Mouse (Mus musculus) forelimb bud, embryonic 11.5 days (tissue): ENCODE results near the gene Nab2.

Source experiments
- DNase-seq: peaks from one replicate; pipeline ENCODE4 v3.0.0-alpha.2; 2012; ENCODE audit warnings: low read depth, low spot score

Nab2 gene

DNA sequence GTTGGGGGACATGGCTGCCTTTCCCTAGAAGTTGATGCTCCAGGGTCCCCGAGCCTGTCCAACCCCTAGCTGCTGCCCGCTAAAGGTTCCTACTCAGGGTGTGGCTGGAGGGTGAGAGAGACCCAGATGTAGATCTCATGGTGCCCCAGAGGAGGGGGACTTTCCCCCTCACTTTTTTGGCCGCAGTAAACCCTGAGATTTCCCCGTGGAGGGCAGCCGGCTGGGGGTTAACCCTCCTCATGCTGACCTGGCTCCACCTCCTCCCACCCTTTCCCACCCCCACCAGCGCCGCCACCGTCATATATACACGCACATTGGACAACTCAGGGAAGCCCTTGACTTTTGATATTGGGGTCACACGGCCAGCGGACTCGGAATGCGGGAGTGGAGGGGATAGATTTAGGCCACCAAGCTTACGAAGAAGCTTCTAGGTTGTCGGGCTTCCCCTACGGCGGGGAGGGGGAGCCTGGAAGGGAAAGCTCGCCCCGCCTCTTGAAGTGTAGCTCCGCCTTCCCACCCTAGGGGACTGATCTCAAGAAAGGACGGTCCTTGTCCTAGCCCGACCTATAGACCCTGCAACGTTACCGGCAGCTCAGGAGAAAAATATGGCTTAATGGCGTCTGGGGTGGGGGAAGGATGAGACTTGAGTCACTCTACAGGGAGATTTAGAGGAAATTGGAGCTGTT is 24.7 kb downstream of the Nab2 start:
- DNase-seq: peak; percentile 34

DNA sequence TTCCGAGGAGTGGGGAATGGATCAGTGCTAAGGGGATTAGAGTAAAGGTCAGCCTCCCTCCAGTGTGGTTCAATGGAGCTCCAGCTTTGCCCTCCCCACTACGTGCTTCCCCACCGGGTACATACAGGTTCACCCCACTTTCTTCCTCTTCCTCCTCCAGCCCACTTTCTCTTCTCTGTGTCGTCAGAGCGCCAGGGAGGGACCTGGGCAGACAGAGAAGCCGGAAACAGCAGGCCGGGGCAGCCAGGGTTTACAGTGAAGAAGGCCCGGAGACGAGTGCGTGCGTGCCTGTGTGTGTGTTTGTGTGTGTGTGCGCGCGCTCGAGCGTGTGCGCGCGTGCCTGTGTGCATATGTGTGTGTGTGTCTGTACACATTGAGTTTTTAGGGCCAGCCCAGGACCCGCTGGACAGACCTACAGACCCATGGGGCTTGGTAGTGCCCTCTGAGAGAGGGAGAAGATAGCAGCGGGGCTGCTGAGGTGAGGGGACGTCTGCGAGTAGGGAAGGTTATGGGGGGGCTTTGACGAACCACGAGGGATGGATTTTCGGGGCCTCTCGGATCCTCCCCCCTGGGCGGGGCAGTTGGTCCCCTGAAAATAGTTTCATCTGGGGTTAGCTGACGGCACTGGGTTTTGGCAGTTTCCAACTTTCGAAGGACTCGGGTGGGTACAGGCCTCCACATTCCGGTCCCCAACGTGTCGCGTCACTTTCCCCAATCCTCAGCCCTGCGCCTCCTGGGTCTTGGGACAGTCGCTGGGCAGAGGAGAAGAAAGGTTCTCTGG is 25.4 kb downstream of the Nab2 start, which contains the start of gene Stat6:
TSS of gene Stat6 (plus strand) at position 215 of the 781 bp plus-strand sequence.
- DNase-seq: peak; percentile 37

DNA sequence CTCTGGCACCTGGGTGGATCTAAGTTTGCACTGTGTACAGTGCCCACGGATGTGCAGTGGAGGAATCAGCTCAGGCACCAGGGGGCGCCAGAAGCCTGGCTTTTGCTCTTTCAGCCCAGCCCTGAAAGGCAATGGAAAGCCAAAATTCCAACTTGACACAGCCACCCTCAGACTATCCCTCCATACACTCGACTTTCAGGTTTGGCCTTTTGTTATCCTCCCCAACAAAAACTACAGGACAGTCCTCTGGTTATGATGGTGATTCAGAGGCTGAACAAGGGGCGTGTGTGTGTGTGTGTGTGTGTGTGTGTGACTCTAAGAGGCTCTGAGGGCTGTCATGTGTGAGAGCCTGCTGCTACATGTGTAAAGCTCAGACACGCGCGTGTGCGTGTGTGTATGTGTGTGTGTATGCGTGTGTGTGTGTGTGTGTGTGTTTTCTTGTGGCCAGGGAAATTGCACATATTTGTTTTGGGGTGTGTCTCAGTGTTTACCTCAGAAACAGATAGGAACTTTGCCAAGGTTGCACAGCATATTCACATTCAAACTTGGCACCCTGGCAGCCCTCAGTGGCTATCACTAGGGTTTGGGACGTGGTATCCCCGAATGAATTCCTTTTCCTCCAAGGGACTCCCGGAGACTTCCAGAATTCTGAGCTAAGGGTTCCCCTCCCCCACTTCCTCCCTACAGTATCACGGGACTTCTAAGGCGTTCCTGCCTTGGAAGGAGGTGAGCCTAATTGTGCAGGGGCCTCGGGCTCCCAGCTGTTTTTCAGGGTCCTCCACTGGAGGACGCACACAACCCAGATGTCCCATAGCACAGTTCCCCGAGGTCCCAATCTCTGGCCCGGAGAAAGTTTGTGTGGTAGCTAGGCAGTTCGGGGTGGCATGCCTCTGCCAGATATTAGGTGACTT is 26.3 kb downstream of the Nab2 start:
- DNase-seq: peak; percentile 84

DNA sequence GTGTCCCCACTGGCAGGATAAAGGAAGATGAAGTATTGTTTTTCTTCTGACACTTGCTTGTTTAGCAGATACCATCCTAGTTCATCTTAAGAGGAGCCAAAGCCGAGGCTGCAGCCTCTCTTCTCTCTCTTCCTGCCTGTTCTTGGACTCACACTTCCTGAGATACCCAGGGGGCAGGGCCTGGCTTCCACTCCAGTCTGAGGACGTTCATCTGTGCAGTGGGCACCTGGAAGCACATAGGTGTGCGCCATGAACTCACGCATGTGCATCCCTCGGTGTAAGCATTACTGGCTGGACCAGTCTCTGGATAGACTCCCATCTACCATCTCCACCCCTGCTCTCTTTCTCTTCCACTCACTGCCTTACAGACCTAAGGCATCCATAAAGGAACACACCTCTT is 27.9 kb downstream of the Nab2 start:
- no peak for DNase-seq

DNA sequence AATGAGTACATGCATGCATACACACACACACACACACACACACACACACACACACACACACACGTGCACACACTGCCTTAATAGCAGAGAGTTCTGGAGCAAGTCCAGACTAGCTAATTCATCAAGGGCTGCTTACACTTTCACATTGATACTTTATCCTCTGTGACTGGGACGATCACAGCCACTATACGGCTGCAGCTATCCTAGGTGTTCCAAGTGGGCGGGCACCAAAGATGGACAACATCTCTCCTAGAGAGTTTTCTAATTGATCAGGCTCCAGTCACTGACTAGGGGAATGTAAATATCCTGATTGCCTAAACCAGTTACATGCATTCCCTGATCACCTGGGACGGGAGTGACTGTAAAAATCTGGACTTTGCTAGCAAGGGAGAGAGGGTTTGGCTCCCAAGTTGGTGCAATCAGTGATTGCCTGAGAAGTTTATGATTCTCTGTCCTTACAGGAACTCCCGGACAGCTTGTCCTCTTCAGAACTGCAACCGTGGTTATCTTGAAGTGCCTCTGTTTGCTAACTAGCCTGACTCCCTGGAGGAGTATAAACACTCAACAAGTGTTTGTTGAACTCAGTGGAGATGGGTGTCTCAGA is 35.6 kb downstream of the Nab2 start:
- DNase-seq: no peak

DNA sequence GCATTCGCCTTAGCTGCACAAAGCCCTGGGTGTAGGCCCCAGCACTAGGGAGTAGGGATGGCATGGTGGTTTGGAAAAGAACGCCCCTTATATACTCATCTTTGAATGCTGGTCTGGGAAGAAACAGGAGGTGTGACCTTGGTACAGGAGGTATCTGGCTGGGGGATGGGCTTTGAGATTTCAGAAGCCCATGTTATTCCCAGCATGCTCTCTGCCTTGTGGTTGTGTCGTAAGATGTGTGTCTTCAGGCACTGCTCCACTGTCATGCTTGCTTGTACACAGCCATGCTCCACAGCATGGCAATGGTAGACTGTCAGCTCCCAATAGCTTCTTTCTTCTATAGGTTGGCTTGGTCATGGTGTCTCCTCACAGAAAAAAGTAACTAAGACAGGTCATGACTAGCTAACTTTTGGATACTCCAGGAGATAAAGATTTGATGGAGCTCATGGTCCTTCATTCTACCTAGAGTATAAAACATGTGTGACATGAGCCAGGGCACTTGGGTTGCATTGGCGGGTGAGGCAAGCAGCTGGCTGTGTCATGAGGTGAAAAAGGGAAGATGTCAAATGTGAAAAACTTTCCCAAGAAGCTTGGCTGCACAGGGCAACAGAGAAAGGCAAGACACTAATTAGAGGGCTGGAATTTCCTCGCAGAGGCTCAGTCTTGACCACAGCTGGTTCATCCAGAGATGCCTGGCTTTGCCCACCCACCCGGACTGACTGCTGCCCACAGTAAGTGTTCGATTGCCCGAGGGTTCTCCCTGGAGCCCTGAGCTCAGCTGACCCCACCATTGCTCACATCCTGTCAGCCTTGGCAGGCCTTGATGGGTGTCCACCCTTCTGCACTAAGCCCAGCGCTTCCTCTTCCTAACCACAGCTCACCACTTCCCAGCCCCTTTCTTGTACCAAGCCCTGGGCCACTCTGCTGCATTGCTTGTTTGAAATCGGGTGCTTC is 36.8 kb downstream of the Nab2 start:
- DNase-seq: no peak

DNA sequence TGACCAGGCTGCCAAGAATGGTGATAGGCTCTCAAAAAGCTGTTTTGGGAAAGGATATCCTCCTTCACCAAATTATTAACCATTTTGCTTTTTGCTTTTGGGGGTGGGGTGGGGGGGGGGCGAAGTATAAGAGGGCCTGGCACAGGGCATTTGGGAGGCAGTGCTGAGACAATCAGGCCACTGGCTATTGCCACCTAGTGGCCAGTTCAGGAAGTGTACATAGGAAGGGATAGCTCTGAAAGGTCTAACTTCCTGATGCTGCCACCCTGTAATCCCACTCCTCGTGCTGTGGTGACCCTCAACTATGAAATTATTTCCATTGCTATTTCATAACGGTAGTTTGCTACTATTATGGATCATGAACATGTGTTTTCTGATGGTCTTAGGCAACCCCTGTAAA is 41.9 kb downstream of the Nab2 start:
- no peak for DNase-seq

DNA sequence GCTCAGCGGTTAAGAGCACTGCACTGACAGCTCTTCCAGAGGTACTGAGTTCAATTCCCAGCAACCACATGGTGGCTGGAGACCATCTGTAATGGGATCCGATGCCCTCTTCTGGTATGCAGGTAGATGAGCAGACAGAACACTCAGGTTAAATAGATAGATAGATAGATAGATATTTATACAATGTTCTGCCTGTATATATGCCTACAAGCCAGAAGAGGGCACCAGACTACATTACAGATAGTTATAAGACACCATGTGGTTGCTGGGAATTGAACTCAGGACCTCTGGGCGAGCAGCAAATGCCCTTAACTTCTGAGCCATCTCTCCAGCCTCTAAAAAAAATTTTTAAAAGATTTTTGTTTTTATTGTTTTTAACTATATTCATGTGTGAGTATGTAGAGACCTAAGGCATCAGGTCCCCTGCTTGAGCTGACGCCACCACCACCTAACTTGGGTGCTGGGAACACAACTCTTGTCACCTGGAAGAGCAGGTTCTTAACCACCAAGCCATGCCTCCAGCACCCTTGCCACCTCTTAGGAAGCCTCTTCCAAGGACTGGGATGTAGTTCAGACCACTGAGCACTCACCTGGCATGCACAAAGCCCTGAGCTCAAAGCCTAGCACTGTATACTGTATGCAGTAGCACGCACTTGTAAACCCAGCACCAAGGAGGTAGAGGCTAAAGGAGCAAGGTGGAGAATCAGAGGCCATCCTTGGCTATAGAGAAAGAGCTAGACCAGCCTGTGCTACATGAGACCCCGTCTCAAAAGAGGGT is 44.7 kb downstream of the Nab2 start:
- DNase-seq: no peak

DNA sequence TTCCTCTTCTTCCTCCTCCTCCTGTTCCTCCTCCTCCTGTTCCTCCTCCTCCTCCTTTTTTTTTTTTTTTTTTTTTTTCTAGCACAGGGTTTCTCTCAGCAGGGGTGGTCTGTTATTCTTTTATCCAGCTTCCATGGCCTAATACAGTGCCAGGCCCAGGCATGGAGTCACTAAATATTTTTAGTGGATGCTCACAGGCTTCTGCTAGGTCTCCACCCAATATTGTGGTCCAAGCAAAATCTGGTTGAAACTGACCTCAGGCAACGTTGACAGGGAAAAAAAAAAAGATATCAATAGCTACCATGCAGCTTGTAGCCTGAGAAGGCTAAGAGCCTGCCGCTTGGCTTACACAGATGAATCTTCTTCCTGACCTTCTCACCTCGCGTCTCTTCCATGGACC is 45.7 kb downstream of the Nab2 start:
- no peak for DNase-seq

DNA sequence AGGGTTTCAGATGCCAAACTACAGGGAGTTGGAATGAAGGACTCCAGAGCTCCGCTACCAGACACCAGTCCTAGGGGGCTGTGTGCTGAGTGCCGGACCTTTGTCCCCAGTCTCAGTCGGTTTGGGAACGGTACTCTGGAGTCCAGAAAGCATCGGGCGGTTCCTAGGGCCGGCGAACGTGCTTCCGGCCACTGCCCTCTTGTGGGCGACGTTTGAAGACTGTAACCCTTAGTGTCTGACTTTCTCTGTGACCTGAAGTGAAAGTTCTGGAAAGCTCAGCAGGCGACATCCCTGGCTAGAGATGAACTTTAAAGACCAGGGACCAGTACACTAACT is 46.3 kb downstream of the Nab2 start:
- DNase-seq: no peak

DNA sequence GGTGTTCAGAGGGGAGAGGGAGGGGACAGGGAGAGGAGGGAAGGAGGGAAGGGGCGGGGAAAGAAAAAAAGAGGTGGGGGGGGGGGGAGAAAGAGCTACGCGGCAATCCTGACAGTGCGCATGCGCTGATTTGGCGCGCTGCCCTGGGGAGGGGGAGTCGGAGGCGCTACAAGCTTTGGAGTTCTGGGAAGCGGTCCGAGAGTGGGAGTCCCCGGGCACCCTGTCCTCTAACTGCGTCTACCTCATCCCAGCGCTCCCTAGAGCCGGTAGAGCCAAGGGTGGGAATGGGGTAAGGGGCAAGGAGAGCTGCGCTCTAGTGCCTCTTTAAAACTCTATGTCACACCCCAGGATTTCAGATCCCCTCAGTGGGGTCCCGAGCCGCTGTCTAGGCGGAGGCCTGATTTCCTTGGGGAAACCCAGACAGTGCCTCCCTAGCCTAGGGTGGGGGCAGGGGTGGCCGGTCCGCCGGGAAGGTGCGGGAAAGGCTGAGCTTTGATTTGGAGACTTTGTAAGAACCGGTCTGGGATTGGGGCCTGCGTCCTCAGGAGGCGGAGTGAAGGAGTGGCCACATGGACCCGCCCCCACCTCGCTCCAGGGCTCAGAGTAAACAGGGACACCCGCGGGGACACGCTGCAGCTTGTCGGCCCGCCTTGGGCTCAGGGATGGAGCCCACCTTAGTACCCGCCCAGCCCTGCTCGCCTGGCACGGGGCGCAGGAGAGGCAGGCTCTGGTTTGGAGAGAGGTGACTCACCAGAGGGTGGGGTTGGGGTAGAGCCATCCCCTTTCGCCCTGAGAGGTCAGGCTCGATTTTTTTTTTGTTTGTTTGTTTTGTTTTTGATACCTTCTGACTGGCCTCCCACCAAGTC is 46.9 kb downstream of the Nab2 start:
- peak; percentile 88 for DNase-seq

DNA sequence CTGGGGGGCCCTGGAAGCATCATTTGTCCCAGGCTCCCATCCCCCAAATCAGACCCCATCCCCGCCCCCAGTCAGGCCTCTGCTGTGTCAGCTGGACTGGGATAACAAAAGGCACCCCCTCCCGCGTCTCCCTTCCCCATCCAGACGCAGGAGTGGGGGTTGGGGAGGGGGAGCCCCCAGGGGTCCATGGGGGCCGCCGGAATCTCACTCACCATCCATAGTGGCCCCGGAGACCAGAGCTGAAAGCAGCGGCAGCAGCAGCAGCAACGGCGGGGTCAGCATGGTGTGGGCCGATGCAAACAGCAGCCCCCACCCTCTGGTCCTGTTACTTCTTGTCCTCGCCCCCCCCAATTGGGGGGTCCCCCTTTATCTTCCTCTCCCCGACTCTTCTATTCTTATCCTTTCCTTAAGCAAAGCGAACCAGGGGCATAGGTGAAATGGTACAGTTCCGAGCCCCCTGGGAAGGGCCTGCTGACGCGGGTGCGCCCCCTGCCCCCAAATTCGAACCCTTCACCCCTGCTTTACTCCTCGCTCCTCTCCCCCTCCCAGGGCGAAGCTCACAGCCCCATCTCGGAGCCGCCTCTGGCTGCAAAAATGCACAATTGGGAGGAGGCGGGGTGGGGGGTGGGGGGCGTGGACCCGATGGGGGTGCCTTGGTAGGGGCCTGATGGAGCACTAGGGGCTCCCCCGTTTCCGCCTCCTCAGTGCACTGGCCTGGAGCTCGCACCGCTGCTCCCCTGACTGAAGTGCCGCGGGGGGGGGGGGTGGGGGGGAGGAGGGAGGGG is 47.8 kb downstream of the Nab2 start, which contains the start of gene Lrp1:
TSS of gene Lrp1 (minus strand) at position 743 of the 785 bp plus-strand sequence.
- peak; percentile 61 for DNase-seq

DNA sequence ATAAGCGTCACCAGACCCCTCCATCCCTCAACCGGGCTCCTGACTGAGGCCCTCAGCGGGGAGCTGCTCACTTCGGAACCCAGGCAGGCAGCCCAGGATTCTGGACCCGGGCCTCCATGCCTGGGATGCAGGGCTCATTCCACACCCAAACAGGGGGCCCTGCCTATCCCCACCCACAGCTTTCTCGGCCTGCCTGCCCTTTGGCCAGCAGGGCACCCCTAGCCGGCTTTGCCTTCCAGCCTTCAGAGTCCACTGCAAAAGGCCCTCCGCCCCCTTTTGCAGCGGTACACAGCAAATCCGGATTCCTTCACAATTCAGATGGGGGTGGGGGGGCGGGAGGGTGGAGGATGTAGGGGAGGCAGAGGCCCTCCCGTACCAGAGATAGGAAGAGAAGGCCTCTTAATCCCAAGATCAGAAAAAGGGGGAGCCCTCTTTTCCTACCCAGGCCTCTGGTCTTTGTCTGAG is 48.4 kb downstream of the Nab2 start:
- no peak for DNase-seq

DNA sequence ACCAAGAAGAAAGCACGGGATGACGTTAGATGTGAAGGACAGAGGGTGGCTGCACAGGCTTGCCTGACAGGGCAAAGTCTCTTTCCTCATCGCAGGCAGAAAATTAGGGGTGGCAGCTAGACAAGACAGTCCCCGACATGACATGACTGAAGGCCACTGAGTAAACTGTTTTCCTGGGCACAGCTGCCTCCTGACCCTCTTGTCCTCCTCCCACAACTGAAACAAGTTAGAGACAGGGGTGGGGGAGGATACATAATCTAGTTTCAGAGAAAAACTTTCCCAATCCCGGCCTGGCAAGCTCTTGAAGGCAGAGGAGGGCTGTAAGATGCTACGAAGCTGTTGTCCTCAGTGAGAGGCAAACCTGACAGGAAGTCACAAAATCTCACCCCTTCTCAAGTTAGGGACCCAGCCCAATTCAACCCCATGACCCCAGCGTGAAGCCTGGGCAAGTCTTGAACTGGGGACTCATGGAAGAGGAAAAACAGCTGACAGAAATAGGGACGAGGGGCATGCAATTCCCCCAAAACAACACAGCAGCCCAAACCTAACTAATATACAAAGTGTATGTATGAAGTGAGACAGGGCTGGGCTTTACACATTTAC is 49.1 kb downstream of the Nab2 start:
- DNase-seq: no peak

DNA sequence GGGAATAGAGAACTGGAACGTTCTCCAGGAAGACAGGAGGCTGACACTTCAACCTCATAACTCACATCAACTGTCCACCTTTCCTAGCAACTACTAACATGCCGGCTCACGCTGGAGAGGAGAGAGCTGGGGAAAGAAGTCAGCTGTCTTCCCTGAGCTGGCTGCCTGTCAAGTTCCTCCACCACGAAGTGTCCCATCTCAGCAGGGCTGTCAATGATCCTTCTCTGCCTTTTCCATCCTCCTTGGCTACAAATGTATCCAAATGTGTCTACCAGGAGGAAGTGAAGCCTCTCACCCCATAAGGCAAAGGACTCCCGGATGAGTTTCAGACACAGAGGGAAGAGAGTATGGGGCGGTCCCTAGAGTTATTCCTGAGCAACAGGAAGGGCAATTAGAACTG is 50.2 kb downstream of the Nab2 start:
- no peak for DNase-seq

DNA sequence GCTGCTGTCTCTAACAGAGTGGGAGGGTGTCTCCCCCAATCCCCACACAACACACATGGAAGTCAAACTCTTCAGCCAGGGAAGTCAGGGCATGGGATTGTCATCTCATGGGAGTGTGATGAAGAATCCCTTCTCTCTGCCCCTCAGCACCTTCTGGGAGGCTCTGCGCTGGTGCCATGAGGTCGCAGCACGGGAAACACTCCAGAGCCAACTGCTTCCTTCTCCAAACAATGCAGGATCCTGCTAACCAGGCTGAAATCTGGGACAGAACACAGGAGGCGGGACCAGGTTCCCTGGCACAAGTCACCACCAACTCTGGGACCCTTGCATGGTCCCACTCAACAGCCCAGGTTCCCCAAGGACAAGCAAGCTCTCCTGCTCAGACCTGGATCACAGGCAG is 51.1 kb downstream of the Nab2 start:
- no peak for DNase-seq

DNA sequence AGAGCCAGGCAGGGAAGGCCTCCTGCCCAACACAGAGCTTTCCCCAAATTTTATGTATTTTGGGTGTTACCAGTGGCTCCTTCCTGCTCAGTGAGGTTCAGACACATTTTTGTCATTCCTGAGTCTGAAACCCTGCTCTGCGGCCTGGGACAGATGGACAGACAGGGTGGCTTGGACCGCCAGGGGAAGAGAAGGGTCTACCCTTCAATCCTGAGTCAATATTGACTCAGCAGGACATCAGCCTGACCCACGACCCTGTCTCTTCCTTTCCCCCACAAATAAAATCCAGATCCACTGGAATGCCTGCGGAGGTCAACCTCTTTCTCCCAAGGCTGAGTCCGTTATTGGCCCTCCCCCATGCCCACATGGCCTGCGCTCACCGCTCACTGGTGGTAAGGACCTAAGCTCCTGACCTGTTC is 52.1 kb downstream of the Nab2 start:
- DNase-seq: no peak

DNA sequence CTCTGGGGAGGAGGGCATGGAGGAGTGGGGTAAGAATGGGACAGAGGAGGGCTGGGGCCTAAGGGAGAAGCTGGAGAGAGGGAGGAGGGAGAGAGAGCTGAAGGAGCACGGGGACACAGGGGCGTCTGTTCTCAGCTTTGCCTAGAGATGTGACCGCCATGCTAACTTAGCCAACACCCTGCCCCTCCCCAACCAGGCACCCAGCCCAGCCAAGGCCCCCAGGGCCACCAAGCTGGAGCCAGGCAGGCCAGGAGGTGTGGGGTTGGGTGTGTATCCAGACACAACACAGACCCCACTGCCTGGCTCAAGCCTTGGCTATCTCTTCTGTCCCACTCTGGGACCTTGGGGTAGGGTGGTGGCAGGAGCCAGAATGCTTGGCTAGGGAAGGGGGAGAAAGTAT is 52.8 kb downstream of the Nab2 start:
- DNase-seq: no peak
